Mouse (Mus musculus) C2C12 (cell line): ENCODE results near the gene Gm9837.

ENCODE experiments used
- CEBPB ChIP-seq: IDR thresholded peaks from one replicate; pipeline ENCODE4 v1.6.1; 2011; ENCODE audit warnings: low read depth, mild to moderate bottlenecking, control low read depth, moderate library complexity
- CTCF ChIP-seq: IDR thresholded peaks from one replicate; pipeline ENCODE4 v1.5.1; 2011; ENCODE audit not compliant: control insufficient read depth, insufficient read depth, insufficient read length
- MAX ChIP-seq: IDR thresholded peaks from one replicate; pipeline ENCODE4 v1.6.1; 2011; ENCODE audit warnings: mild to moderate bottlenecking, control low read depth
- MYOD1 ChIP-seq: IDR thresholded peaks from one replicate; pipeline ENCODE4 v1.6.1; 2011; ENCODE audit warnings: low read depth; ENCODE audit not compliant: control insufficient read depth, insufficient read length
- MYOG ChIP-seq: IDR thresholded peaks from one replicate; pipeline ENCODE4 v1.6.1; 2011; ENCODE audit not compliant: control insufficient read depth, insufficient read length; ENCODE audit errors: extremely low read depth
- USF1 ChIP-seq: IDR thresholded peaks from one replicate; pipeline ENCODE4 v1.6.1; 2011; ENCODE audit warnings: low read depth, mild to moderate bottlenecking, control low read depth, moderate library complexity

DNA sequence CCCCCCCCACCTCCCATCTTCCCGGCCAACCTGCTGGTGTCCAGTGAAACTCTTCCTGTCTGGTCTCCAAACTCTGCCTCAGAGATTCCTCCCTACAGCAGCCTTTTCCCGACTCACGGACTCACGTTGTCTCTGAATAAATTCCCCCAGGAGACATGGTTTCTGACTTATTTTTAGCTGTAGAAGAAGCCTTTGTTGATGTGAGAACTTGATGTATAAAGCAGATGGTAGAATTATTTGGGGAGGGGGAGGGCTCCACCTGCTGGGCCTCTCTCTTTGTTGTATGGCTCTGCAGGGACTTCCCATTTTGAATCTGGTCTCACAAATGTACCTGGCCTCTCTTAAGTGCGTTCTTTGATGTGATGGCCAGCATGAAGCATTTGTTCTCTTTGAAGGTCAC, 40.1 kb upstream of the Gm9837 start:
- TF ChIP-seq MAX (no peak), CEBPB (no peak), MYOG (no peak), USF1 (no peak), CTCF (no peak), MYOD1 (no peak)
